Mouse (Mus musculus): ENCODE results near the gene Zfp518a. TPM values are rescaled to one million over a fixed set of nuclear protein-coding genes. Genes with fewer than 3 reads are reported as not detected.

The Zfp518a gene
- polyA plus RNA-seq (2012; fragmentation: generic; extraction: Trizol) = under 1 TPM; 0.04 to 0.47 TPM

DNA sequence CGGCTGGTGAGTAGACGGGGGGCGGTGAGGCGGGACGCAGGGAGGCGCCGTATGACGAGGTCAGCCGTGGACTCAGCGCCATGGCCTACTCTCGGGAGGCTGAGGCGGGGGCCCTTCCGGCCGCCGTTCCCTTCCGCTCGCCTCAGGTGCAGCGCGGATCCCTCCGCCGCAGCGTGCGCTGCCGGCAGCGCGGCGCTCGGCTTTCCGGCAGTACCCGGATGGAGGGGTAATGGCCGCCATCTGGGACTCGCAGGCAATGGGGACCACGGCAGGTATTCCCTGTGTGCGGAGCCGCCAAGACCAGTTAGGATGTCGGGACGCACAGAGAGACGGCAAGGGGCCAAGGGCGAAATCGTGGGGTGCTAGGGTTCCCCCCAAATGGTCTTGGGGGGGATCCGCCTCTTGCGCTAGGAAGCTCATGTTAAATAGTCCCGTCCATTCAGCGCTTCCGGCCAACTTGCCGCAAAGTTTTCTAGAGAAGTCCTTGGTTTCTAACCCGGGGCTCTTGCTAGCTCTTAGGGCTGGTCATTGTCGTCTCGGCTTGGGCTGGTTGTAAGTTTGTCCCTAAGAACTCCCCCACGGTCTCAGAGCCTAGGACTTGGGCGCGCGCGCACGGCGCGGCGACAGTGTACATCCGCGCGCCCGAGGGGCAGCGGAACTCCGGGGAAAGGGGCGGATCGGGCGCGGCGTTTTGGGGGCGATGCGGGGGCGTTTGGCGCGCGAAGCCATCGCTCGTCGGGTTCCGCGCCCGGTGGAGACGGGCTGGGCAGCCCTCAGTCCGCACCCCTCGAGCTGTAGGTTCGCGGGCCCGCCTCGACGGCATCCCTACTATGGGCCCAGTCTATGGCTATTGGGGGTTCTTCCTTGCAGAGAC is at the start of gene Zfp518a:
Gene Zfp518a, plus strand, starts transcription at position 187 of the 874 bp plus-strand sequence.

Other genes with a start within 250 kb of the Zfp518a start
- not detected for gene Cc2d2b, start 146.0 kb upstream of the Zfp518a start, polyA plus RNA-seq (2012; fragmentation: generic; extraction: Trizol)
- gene Ccnj, start 63.4 kb upstream of the Zfp518a start, polyA plus RNA-seq (2012; fragmentation: generic; extraction: Trizol) = 1 to 10 TPM in 1 of 2 experiments, under 1 TPM in 1; 0.18 to 1.3 TPM
- 10 to 100 TPM in 1 of 2 experiments, 1 to 10 TPM in 1; 5.9 to 14.1 TPM for gene Blnk, start 99.8 kb downstream of the Zfp518a start, polyA plus RNA-seq (2012; fragmentation: generic; extraction: Trizol)
- gene Dntt, start 134.6 kb downstream of the Zfp518a start, polyA plus RNA-seq (2012; fragmentation: generic; extraction: Trizol) = under 1 TPM; 0.01 to 0.02 TPM
- gene Opalin, start 182.4 kb downstream of the Zfp518a start, polyA plus RNA-seq (2012; fragmentation: generic; extraction: Trizol) = not detected

All from C3H10T1/2 (cell line).